Mouse (Mus musculus) liver, embryonic 14.5 days (tissue): ENCODE measurements around the gene Etnk1.

Source experiments
- CTCF ChIP-seq: IDR thresholded peaks from 2 replicates; pipeline ENCODE4 v1.5.1; 2016; ENCODE audit warnings: antibody characterized with exemption, low read depth, control low read depth
- EP300 ChIP-seq: IDR thresholded peaks from 2 replicates; pipeline ENCODE4 v1.6.1; 2016; ENCODE audit warnings: antibody characterized with exemption, low read depth

DNA sequence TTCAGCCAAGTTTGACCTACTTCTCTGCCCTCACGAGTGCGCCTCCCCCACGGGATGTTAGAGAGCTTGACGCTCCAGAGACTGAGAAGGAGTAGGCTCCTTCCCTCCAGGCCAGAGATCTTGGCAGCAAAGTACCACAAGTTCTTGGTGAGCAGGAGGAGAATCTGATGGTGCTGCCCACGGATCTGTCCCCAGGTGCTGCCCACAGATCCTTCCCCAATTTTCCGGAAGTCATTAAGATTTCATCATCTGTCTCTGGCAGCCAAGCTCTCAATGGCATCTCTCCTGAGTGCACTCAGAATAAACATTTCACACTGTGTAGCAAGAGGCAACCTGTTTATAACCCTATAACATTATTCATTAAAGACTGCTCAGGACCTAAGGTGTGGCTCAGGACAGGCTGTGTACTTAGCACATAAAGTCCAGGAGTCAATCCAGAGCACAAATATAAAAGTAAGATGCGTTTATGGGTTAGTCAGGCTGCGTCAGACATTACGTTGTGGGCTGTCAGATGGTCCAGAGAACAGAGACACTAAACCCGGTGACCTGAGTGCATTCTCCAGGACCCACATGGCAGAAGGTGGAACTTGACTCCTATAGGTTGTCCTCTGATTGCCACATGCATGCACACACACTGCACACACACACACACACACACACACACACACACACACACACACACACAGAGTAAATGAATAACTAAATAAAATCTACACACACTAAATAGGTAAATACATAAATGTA, 13.1 kb upstream of the Etnk1 start:
- no peak for TF ChIP-seq CTCF
- no peak for TF ChIP-seq EP300
